Mouse (Mus musculus) cerebellum, postnatal 14 days (tissue): ENCODE data around the gene Gm17067.
"Not testable (repeated sequence)": the region's sequence is repeated elsewhere in the genome, so short reads cannot be mapped to it uniquely, and the experiment has no call there.

Source experiments
- DNase-seq, 2 experiments: peaks; one replicate each; pipeline ENCODE4 v3.0.0; 2021; ENCODE audit warnings: mixed read lengths in 2 of 2

The Gm17067 gene

DNA sequence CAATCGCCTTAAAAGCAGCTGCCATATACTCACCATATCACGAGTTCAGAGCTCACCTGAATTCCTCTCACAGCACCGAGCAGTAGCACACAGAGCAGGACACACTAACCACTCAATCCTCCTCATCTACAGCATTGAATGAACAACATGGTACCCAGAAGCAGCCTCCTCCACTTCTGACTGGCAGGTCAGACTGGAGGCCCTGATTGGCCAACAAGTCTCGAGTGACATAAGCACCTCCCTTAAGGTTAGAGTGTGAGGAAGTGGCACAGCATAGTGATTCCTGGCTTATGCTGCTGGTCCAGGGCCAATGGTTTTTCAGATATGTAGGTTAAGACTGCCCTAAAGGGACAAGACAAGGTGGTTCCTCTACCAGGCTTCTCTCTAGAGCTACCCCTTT is at the start of gene Gm17067:
Gene Gm17067 (minus strand): TSS at position 101 of the 400 bp plus-strand sequence.
- not testable (repeated sequence) for DNase-seq

DNA sequence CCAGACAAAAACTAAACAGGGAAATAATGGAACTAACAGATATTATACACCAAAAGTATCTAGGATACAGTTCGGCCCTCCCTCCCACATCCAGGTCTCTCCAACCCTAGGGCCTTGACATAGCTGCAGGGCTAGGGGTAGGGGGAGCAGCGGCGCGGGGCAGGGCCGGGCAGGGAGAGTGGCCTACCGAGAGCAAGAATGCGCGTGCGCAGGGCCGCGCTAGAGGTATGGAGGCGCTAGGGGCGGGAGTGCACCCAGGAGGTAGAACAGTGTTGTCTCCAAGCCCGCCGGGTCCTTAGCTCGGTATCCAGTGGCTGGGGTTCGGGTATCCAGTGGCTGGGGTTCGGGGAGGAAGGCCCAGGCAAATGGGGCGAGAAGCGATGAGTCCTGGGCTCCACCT is 23.0 kb upstream of the Gm17067 start:
- no peak for DNase-seq

DNA sequence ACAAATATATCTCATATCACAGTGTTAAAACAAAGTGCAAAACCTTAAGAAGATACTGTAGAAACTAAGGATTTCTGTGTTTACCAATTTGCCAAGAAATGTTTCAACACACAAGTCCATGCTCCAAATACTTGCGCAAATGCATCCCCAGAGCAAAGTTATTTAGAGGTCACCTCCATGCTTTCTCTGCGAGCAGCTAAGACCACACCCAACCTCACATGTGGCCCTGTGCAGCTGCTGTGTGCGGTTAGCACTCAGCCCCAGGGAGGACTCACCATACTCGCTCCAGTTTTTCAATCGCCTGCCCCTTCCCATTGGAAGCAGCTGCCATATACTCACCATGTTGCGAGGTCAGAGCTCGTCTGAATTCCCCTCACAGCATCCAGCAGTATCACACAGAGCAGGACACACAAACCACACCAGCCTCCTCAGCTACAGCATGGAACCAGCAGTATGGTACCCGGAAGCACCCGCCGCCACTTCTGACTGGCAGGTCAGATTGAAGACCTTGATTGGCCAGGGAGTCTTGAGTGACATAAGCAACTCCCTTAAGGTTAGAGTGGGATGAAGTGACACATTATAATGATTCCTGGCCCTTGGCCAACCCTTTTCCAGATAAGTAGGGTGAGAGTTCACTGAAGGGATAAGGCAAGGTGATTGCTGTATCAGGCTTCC is 11.9 kb upstream of the Gm17067 start:
- no peak for DNase-seq

DNA sequence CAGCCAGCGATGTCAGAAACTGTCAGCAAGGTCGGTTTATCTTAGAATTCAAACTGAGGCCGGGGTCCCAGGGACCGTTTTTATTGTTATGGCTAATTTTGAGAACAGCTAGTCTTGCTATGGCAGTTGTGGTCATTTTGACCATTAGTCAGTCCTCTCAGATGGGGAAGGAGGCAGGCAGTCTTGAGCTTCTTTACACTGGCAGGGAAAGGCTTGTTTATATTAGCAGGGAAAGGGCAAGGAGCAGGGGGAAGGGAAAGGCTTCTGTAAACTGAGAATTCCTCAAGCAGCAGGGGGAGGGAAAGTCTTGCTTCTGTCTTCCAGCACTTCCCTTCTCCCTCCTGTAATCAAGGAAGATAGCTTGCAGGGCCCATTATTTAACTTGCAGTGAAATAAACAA is 33.6 kb downstream of the Gm17067 start:
- DNase-seq, result peak in 1 of 2 experiments; percentile 9

DNA sequence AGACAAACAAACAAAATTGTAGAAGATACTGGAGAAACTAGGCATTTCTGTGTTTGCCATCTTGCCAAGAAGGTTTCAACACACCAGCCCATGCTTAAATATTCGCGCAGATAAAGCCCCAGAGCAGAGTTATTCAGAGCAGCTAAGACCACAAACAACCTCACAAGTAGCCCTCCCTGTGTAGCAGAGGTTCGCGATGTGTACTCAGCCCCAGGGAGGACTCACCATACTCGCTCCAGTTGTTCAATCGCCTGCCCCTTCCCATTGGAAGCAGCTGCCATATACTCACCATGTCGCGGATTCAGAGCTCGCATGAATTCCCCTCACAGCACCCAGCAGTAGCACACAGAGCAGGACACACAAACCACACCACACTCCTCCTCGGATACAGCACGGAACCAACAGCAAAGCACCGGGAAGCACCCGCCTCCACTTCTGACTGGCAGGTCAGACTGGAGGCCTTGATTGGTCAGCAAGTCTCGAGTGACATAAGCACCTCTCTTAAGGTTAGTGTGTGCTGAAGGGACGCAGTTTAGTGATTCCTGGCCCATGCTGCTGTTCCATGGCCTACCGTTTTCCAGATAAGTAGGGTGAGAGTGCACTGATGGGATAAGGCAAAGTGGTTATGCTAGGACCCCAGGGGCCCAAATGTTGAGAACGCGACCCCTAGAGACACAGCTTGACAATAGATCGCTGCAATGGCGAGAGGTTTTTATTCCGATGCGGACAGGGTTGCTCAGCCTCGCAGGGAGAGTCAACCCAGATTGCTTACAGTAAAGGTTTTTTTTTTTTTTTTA is 34.3 kb downstream of the Gm17067 start, which contains the start of gene Zfp975:
Gene Zfp975 (minus strand): TSS at position 381 of the 797 bp plus-strand sequence.
- DNase-seq, result peak; percentile 81 to 83

DNA sequence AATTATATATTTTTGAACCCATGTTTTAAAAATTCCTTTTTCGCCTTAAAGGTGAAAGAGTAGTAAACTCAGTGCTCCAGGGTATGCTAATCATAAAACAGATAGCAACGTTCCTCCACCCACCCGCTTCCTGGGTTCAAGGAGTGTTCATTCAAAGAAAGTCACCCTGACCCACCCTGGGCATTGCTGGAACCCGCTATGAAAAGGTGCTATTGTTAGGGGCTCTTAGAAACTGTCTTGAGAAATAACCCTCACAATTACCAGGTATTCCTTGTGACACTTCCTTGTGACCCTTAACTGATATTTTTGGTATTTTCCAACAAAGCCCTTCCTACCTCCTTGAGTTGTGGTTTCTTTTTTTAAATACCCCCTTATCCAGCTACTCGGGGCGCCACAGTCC is 46.7 kb downstream of the Gm17067 start:
- not testable (repeated sequence) for DNase-seq

DNA sequence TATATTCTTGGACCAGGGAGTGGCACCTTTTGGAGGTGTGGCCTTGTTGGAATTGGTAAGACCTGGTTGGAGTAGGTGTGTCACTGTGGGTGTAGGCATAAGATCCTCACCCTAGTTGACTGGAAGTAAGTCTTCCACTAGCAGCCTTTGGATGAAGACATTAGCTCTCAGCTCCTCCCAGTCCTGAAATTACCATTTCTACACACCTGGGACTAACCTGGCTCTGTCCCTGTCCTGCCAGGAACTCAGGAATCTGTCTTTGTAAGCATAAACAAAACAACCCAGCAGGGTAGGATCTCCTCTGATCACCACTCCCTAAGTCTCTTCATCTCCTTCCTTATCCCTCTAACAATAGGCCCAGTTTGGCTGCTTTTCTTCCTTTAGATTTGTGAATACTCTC is 47.2 kb downstream of the Gm17067 start:
- DNase-seq, result not testable (repeated sequence)

DNA sequence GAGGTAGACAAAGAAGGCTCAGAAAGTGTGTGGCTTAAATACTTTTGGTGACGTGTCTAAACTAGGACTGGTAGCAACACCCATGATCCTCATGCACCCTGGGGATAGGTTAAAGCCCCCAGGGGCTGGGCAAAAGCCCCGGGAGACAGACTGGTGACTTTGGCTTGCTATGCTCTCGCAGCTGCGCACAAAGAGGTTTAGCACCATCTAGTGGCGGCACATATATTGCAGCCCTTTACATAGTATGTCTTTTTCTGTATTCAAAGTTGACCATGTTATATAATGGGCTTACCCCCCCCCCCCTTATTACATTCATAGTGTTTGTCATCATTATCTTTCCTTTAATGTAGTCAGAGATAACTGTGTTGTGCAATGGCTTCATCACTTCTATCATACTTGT is 66.7 kb downstream of the Gm17067 start:
- not testable (repeated sequence) for DNase-seq
